Comparison of ENCODE assay signal across 1 mouse cellular context in genomic region chr10:69353086-69353479, GRCm38 (mm10).
TF ChIP-seq lines count a peak whose summit lies in the region.

No protein-coding gene starts in this region.

TF ChIP-seq in CH12.LX, 34 proteins besides CTCF, POLR2A, EP300 and RAD21:
- TF ChIP-seq HCFC1 (IDR thresholded peaks at IDR 0.05; ENCODE audit: low read depth, low read length) (peak; percentile 25), TBP (conservative IDR thresholded peaks at IDR 0.05; ENCODE audit: low read depth, low read length) (peak; percentile 94)
